Mouse (Mus musculus) forebrain, embryonic 14.5 days (tissue): Measurements from ENCODE around the gene Otogl. TPM values are rescaled to one million over a fixed set of nuclear protein-coding genes. Genes with fewer than 3 reads are reported as not detected.
"Not testable (repeated sequence)": the region's sequence is repeated elsewhere in the genome, so short reads cannot be mapped to it uniquely, and the experiment has no call there.

ENCODE experiments used
- ATAC-seq: fragments of 200-750 bp; cut with Nextera tagmentation; 2 replicates; pipeline ENCODE4 v1.8.0; 2017; ENCODE audit warnings: mild to moderate bottlenecking, moderate library complexity
- DNase-seq: peaks from one replicate; pipeline ENCODE4 v3.0.0-alpha.2; 2015; ENCODE audit warnings: low spot score
- H3K27ac ChIP-seq: fragments of 300-500 bp; sonication (generic); 2 replicates; pipeline ENCODE4 v1.5.1; 2014; ENCODE audit warnings: low read depth, mild to moderate bottlenecking, control low read depth, low read length, moderate library complexity
- H3K27me3 ChIP-seq: fragments of 300-500 bp; sonication (generic); replicated peaks from 2 replicates; pipeline ENCODE4 v1.6.1; 2014; ENCODE audit warnings: low read length, control low read depth, mixed read lengths; ENCODE audit not compliant: control insufficient read depth, insufficient read depth
- H3K36me3 ChIP-seq: fragments of 300-500 bp; sonication (generic); 2 replicates; pipeline ENCODE4 v1.6.1; 2014; ENCODE audit warnings: low read length, control low read depth; ENCODE audit not compliant: control insufficient read depth, insufficient read depth
- H3K4me1 ChIP-seq: fragments of 300-500 bp; sonication (generic); 2 replicates; pipeline ENCODE4 v1.6.1; 2014; ENCODE audit warnings: antibody characterized with exemption, low read length, control low read depth; ENCODE audit not compliant: control insufficient read depth, insufficient read depth
- H3K4me2 ChIP-seq: fragments of 300-500 bp; sonication (generic); 2 replicates; pipeline ENCODE4 v1.6.1; 2014; ENCODE audit warnings: mild to moderate bottlenecking, control low read depth, low read length
- H3K4me3 ChIP-seq: fragments of 300-500 bp; sonication (generic); 2 replicates; pipeline ENCODE4 v1.5.1; 2014; ENCODE audit warnings: low read depth, low read length, control low read depth
- H3K9ac ChIP-seq: fragments of 300-500 bp; sonication (generic); 2 replicates; pipeline ENCODE4 v1.6.1; 2014; ENCODE audit warnings: mild to moderate bottlenecking, low read length, control low read depth, moderate library complexity
- H3K9me3 ChIP-seq: fragments of 300-500 bp; sonication (generic); replicated peaks from 2 replicates; pipeline ENCODE4 v1.6.1; 2016; ENCODE audit warnings: low read length, control low read depth, mixed read lengths; ENCODE audit not compliant: control insufficient read depth
- WGBS: fragments of 180-500 bp; shearing (Covaris S2); extraction: QIAGEN DNeasy Blood & Tissue Kit; methylation state at CpG from one replicate; pipeline ENCODE4 v1.1.7; 2014; 5-methylcytosine and 5-hydroxymethylcytosine counted together
- polyA plus RNA-seq: library from polyadenylated mRNA; unstranded; fragments of >200 nt; fragmentation: Nextera tagmentation; extraction: Ambion mirVana; gene quantifications from 2 replicates; pipeline ENCODE4 v1.2.1, GENCODE M21; 2014

Otogl gene
- polyA plus RNA-seq, 1 experiment from 2014 or later: 0.03 TPM

- Histone ChIP-seq H3K4me1 (no peaks in the 10 kb centered on the region), H3K9ac (no peak overlapping the region), H3K4me2 (no peak overlapping the region), H3K9me3 (no peaks in the 10 kb centered on the region), H3K36me3 (no peaks in the 10 kb centered on the region), H3K27me3 (no peaks in the 10 kb centered on the region), H3K27ac (no peak overlapping the region), H3K4me3 (no peak overlapping the region)
- 92% methylated on average over 2 of the region's 2 CpGs for WGBS
- DNase-seq (no peak), ATAC-seq (no peak)
These were observed 106.7 kb downstream of the Otogl start for GRCm38 (mm10) chr10:107805203-107805602.

GRCm38 (mm10) chr10:107804285-107804684, 107.6 kb downstream of the Otogl start:
- not testable (repeated sequence) for H3K9me3 ChIP-seq, H3K27me3 ChIP-seq, H3K4me2 ChIP-seq, H3K36me3 ChIP-seq, H3K9ac ChIP-seq, H3K4me3 ChIP-seq, ATAC-seq, H3K27ac ChIP-seq, H3K4me1 ChIP-seq, DNase-seq
- 76% methylated on average over 2 of the region's 2 CpGs for WGBS

- H3K9me3 ChIP-seq: no peaks in the 10 kb centered on the region
- no peak overlapping the region for H3K27ac ChIP-seq
- H3K4me1 ChIP-seq: no peaks in the 10 kb centered on the region
- 11% methylated on average over 7 of the region's 7 CpGs for WGBS
- H3K36me3 ChIP-seq: no peaks in the 10 kb centered on the region
- H3K4me3 ChIP-seq: no peak overlapping the region
- DNase-seq (peak; percentile 75), ATAC-seq (peak; percentile 93; the same call in 1 of the 2 replicates)
- H3K9ac ChIP-seq: no peak overlapping the region
- H3K4me2 ChIP-seq: no peak overlapping the region
- no peaks in the 10 kb centered on the region for H3K27me3 ChIP-seq
These were observed 112.1 kb downstream of the Otogl start for GRCm38 (mm10) chr10:107799671-107800353.

- ATAC-seq (no peak), DNase-seq (no peak)
- no peaks in the 10 kb centered on the region for H3K4me1 ChIP-seq
- H3K9me3 ChIP-seq: no peaks in the 10 kb centered on the region
- WGBS: 90% methylated on average over 10 of the region's 10 CpGs
- no peak overlapping the region for H3K4me3 ChIP-seq
- no peaks in the 10 kb centered on the region for H3K36me3 ChIP-seq
- no peak overlapping the region for H3K9ac ChIP-seq
- H3K27me3 ChIP-seq: no peaks in the 10 kb centered on the region
- H3K27ac ChIP-seq: no peak overlapping the region
- no peak overlapping the region for H3K4me2 ChIP-seq
These were observed 116.8 kb downstream of the Otogl start for GRCm38 (mm10) chr10:107794812-107795756.

GRCm38 (mm10) chr10:107792491-107792890, 119.4 kb downstream of the Otogl start:
- ATAC-seq (no peak), DNase-seq (no peak)
- Histone ChIP-seq H3K27ac (no peak overlapping the region), H3K27me3 (no peaks in the 10 kb centered on the region), H3K9ac (no peak overlapping the region), H3K4me1 (no peaks in the 10 kb centered on the region), H3K9me3 (no peaks in the 10 kb centered on the region), H3K4me3 (no peak overlapping the region), H3K4me2 (no peak overlapping the region), H3K36me3 (no peaks in the 10 kb centered on the region)
- 79% methylated on average over 3 of the region's 3 CpGs for WGBS

GRCm38 (mm10) chr10:107779548-107779947, 132.4 kb downstream of the Otogl start:
- ATAC-seq (no peak), DNase-seq (no peak)
- 79% methylated on average over 2 of the region's 2 CpGs for WGBS
- Histone ChIP-seq H3K27ac (no peak overlapping the region), H3K4me1 (no peaks in the 10 kb centered on the region), H3K4me3 (no peak overlapping the region), H3K36me3 (no peaks in the 10 kb centered on the region), H3K27me3 (no peaks in the 10 kb centered on the region), H3K9ac (no peak overlapping the region), H3K4me2 (no peak overlapping the region), H3K9me3 (no peaks in the 10 kb centered on the region)

GRCm38 (mm10) chr10:107759624-107760023, 152.3 kb downstream of the Otogl start:
- DNase-seq (peak; percentile 7), ATAC-seq (no peak)
- Histone ChIP-seq H3K4me3 (no peak overlapping the region), H3K9me3 (no peaks in the 10 kb centered on the region), H3K36me3 (no peaks in the 10 kb centered on the region), H3K9ac (no peak overlapping the region), H3K4me2 (no peak overlapping the region), H3K4me1 (no peaks in the 10 kb centered on the region), H3K27me3 (no peaks in the 10 kb centered on the region), H3K27ac (no peak overlapping the region)
- WGBS: 71% methylated on average over 1 of the region's 1 CpGs

- no peak overlapping the region for H3K4me3 ChIP-seq
- H3K9ac ChIP-seq: no peak overlapping the region
- ATAC-seq: no peak
- H3K4me2 ChIP-seq: no peak overlapping the region
- H3K27me3 ChIP-seq: no peaks in the 10 kb centered on the region
- H3K9me3 ChIP-seq: no peaks in the 10 kb centered on the region
- H3K36me3 ChIP-seq: no peaks in the 10 kb centered on the region
- H3K27ac ChIP-seq: no peak overlapping the region
- H3K4me1 ChIP-seq: peaks cover 3% of the 10 kb centered on the region; the same call in 1 of the 2 replicates
- 96% methylated on average over 3 of the region's 3 CpGs for WGBS
- no peak for DNase-seq
These were observed 158.5 kb downstream of the Otogl start for GRCm38 (mm10) chr10:107753471-107753870.
